Mouse (Mus musculus): ENCODE results near the gene Shprh. TPM values are rescaled to one million over a fixed set of nuclear protein-coding genes. Genes with fewer than 3 reads are reported as not detected.
A peak's percentile ranks its signal among the peaks of the same experiment; 100 is the strongest.
"Not testable (repeated sequence)": the region's sequence is repeated elsewhere in the genome, so short reads cannot be mapped to it uniquely, and the experiment has no call there.

The Shprh gene
- 10 to 100 TPM; 21.8 to 27.2 (median 22.6) TPM for total RNA-seq (2022)

GRCm38 (mm10) chr10:11148884-11149741, at the start of gene Shprh:
Gene Shprh, plus strand, starts transcription at chr10:11149427.
- peak; percentile 98 for DNase-seq

- no peak for DNase-seq
Observed at GRCm38 (mm10) chr10:11121781-11122180, 27.4 kb upstream of the Shprh start.

DNA sequence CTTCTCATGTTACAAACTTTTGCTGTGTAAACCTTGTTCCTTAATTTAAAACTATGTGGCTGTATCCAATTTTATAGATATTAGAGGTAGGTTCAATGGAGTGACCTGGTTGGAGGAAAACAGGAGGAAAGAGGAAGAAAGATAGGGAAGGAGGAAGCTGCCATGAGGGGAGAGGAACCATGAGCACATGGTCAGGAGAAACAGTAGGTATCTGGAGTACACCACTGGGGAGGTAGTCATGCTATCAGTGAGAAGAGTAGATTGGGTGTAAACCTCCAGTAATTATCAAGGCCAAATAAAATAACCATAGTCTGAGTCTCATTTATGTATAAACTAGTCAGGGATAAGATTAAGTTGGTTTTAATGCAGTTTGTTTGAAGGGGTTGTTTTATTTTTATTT, 3.6 kb upstream of the Shprh start:
- no peak for DNase-seq

DNA sequence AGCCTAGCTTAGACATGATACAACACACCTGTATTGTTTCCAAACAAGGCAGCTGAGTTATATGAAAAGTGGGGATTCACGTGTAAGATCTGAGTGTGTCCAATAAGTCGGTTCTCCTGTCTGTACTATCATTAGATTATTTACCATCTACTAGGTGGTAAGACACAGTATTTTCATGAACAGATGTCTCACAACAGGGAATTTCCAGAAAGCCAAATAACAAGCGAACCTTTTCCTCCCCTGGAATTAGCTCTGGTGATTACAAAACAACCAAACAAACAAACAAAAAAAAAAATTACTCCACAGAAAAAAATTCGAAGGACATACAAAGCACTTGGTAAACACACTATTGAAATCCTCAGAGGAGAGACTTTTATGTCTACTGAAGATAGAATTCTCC, 781 bp upstream of the Shprh start:
- DNase-seq, result no peak

DNA sequence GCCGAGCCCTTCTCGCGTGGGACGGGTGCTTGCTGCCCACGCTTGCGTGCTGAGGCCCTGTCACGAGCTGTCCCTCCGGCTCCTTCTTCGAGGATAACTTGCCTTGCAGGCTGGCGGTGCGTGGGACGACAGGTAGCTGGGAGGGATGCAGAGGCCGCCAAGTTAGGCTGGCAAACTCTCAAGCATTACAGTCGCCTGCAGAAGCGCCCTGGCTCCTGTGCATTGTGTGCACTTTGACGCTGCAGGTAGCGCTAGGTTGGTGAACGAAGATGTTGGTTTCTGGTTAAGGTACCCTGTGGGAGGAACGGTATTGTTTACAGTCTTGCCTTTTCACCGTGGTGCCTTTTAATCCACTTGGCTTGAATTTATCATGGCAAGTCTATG, 507 bp downstream of the Shprh start:
- DNase-seq, result no peak

DNA sequence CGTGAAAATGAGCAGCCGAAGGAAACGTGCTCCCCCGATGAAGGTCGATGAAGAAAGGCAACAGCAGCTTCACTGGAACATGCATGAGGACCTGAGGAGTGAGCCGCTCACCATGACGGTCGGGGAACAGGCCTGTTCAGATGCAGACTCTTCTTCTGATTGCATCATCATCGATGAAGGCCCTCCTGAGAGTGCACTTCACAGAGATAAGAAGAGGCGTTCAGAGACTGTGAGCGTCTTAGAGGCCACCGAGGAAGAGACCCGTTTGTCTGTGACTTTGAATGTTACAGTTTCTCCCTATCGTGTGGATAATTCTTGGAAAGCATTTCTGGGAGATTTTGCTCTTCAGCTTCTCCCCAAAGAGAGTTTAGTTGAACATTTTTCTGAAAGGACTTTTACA, 2.4 kb downstream of the Shprh start:
- DNase-seq, result no peak

DNA sequence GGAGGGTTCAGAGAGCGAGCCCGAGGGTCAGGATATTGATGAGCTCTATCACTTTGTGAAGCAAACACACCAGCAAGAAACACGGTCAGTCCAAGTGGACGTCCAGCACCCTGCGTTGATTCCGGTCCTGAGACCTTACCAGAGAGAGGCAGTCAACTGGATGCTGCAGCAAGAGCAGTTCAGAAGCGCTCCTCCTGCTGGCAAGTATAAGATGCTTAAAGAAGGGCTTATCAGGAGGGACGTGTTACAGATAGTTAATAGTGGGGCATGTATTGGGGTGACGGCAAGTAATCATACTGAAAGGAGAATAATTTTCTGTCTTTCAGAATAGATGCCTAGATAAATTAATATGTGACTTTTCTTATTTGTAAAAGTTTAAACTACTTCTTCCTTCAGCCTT, 7.8 kb downstream of the Shprh start:
- no peak for DNase-seq

DNA sequence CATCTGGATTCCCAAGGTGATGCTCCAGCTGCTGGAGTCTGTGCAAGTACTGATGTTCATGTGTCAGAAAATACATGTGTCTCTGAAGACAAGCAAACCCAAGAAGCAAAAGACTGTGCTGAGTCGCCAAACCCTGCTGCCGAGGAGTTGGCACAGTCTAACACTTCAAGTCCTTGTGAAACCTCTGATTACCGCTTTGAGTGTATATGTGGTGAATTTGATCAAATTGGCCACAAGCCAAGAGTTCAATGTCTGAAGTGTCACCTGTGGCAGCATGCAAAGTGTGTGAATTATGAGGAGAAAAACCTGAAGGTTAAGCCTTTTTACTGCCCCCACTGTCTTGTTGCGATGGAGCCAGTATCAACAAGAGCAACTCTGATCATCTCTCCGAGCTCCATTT, 15.3 kb downstream of the Shprh start:
- no peak for DNase-seq

DNA sequence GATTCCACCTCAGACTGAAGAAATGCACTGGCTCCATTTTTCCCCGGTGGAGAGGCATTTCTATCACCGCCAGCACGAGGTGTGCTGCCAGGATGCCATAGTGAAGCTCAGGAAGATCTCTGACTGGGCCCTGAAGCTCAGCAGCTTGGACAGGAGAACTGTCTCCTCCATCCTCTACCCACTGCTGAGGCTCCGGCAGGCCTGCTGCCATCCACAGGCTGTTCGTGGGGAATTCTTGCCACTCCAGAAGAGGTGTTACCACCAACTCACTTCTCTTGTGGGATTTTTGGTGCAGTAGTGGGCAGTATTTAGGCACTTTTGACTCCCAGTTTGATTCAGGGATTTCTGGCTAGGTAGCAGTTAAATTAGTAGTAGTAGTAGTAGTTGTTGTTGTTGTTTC, 21.0 kb downstream of the Shprh start:
- DNase-seq, result no peak

DNA sequence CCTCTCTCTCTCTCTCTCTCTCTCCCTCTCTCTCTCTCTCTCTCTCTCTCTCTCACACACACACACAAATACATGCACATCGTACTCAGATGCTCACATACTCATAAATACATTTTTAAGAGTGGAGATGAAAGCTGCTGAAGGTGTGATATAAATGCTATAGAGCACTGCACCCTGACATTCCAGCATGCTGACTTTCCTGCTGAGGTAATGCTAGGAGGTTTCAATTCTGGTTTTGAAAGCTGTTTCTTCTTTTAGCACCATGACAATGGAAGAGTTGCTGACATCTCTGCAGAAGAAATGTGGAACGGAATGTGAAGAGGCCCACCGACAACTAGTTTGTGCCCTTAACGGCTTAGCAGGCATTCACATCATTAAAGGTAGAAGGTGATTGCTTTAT, 22.4 kb downstream of the Shprh start:
- DNase-seq, result no peak

DNA sequence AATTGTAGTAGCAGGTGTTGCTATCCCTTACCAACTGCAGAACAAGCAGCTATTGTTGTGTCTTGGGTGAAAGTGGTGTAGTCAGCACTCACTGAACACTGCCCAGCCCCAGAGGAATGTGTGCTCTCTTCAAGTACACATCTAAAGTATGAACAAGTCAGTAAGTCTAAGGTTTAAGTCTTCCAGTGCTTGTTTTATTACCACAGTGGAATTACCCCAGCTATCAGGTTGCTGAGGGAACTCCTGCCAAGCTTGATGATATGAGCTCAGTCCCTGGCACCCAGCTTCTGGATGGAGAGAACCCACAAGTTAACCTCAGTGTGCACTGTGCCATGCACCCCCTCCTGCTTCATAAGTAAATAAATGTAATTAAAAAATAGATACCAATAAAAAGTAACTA, 23.3 kb downstream of the Shprh start:
- no peak for DNase-seq

GRCm38 (mm10) chr10:11175801-11176482, 26.7 kb downstream of the Shprh start:
- DNase-seq, result no peak

- no peak for DNase-seq
Observed at GRCm38 (mm10) chr10:11180077-11180476, 30.9 kb downstream of the Shprh start.

DNA sequence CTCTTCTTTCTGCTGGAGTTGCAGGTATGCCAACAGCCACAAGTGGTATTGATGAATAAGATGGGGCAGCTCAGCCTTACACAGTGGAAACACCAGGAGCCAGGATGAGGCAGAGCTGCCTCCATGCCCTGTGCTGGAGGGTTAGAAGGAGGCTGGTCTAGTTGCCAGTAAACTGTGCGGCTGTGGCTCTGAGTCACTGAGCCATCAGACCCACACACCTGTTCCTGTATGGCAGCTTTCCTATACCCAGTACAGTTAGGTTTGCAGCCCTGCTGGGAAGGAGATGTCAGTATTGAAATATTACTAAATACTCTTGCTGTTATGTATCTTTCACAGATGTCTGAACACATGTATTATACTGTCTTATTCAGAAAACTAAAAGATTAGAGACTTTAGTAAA, 48.1 kb downstream of the Shprh start:
- no peak for DNase-seq

DNA sequence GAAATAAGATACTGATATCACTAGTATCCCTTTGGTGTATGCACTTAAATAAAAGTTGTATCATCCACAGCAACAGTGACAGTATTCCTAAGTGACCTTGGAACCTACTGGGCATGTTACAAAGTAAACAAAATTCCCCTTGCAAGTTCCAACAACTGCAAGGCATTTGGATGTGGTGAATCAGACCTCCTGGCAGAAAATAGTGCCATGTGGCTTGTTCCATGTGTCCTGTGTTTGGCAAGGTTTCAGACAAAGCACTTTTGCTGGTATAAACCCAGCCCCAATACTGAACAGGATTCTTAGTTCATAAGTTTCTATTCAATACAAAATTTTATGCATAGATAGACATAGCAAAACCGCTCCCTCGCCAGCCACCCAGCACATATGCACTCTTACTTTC, 49.1 kb downstream of the Shprh start:
- peak; percentile 38 for DNase-seq

DNA sequence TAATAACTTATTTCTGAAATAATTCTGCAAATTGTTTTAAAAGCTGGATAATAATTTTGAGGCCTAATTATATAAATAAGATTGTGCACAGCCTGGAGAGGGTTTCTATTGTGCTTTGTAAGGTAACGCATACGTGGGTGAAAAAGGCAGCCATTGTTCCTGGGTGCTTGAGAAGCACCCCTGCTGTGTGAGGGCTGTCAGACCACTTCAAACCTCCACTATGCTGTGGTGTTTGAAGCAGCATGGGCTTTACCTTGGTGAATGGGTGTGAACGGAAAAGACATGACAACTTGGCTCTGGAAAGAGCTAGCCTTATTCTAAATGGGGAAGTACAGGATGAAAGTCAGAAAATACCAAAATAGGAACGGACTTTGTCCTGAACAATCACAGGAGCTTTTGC, 50.8 kb downstream of the Shprh start:
- DNase-seq, result no peak

- not testable (repeated sequence) for DNase-seq
Observed at GRCm38 (mm10) chr10:11205883-11206282, 56.7 kb downstream of the Shprh start.

DNA sequence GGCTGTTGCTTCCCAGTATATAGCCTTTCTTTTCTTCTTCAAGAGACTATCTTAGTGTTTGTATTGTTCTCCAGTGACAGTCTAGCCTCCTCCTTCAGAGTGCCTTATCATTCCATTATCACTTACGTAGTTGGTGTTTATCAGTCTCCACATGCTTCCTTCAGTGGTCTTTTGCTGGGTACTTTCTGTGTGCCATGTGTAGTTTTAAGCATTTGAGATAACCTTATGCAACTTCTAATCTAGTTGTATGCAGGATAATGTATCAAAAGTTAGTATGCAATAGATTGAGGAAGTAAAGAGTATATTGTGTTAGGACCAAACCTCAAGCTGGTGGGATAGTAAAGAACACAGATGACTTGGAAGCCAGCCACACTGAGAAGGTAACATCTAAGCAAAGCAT, 59.4 kb downstream of the Shprh start:
- no peak for DNase-seq

DNA sequence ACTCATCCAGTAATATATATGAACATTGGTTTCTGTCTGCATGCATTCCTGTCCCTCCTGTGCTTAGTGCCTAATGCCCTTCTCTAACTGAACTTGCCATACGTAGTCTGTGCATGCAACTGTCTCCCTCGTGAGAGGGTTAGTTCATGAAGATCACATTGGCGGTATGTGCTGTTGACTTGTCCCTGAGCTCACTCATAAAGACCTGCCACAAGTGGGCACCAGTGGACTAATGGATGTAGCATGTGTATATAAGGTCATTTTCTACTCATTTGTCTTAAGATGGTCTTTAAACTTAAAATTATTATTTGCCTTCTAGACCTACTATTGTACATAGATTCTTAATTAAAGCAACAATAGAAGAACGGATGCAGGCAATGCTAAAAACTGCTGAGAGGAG, 62.8 kb downstream of the Shprh start:
- no peak for DNase-seq

GRCm38 (mm10) chr10:11226442-11226841, 77.2 kb downstream of the Shprh start:
- DNase-seq, result no peak

DNA sequence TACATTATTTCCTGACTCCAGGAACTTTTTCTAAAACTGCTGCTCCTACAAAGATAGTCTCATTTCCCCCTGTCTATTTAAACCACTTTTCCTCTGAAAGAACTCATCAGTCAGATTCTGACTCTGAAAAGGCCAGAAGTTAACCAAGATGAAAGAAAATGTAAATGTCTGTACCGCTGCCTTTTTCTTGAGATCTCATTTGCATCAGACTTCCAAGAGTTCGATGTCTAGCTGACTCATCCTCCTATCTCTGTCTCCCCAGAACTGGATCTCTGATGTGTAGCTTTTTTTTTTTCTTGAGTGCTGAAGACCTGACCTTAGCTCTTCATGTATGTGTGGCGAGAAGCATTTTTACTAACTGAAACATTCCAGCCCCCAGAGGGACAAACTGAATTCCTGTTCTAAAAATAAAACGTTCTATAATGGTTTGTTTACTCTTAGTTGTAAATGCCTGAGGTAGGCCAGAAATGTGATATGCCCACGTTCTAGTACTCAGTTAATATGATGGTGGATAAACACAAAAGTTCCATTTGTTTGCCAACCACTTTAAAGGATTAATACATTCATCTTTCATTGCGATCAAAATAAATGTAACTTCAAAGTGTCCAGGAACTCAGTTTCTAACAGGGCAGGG, 80.4 kb downstream of the Shprh start:
- no peak for DNase-seq

GRCm38 (mm10) chr10:11233208-11233607, 84.0 kb downstream of the Shprh start:
- DNase-seq, result no peak

GRCm38 (mm10) chr10:11242988-11243387, 93.8 kb downstream of the Shprh start:
- not testable (repeated sequence) for DNase-seq

DNA sequence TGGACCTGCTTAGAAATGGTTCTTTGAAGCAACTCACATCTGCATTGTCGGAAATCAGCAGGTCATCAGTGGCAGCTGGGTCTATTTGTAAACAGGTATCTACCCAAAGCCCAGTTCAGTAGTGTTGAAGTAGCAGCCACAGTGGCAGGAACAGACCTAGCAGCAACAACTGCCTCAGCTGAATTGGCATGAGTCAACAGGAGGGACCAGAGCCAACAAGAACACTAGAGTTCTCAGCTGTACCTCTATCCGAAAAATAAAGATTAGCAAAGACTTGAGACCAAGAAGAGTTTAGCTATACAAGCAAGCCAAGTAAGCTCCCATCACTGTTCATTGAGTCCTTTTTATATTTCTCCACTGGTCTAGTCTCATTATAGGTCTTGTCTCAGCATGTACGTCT, 99.0 kb downstream of the Shprh start:
- DNase-seq, result no peak

All from adrenal gland, adult 8-10 months (tissue).